Mouse (Mus musculus): ENCODE results near the gene Uqcc2.

The Uqcc2 gene

DNA sequence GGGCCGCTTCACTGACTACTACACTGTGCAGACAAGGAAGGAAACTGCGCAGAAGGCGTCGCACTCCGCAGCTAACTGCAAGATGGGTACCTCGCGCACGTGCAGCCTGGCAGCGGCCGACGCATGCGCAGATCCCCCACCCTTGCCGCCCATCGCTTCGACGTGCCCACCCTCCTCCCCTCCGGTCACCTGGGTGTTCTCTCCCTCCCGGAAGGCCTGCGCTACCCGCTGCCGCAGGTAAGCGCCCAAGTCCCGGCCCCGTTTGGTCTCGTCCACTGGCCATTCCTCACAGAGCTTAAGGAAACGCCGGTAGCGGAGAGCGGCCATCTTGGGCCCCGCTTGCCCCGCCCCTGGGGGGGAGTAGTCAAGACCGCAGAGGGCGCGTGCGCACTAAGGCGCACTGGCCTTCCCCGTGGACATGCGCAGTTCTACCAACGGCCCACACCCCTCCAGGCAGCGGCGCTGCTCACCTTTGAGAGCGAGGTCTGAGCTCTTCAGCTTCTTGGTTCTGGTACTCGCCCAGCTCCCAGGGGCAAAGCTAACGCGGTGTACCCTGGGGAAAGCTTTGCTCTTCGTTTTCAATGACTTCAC is at the start of gene Uqcc2:
Uqcc2 (minus strand) TSS at position 366 of the 591 bp plus-strand sequence.
- peak; percentile 98 for DNase-seq (ENCODE audit: low read depth, low spot score)

DNA sequence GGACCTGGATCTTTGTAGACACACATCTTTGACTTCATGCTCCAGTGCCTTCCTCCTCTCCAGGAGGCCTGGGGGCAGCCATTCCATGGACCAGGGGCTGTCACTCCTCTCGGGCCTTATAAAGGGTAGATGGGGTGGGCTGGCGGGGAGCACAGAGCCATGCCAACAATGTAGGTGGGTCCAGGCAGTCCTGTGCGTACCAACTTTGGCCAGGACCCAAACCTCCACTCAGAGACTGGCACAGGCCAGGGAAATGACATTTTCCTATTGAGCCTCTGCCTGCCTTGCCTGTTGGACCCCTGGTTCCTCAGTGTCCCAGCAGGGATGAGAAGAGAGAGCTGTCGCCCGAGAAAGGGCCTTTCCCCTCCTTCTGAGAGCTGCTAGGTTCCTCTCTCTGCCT is 48.7 kb upstream of the Uqcc2 start:
- DNase-seq (ENCODE audit: low read depth, low spot score), result no peak

DNA sequence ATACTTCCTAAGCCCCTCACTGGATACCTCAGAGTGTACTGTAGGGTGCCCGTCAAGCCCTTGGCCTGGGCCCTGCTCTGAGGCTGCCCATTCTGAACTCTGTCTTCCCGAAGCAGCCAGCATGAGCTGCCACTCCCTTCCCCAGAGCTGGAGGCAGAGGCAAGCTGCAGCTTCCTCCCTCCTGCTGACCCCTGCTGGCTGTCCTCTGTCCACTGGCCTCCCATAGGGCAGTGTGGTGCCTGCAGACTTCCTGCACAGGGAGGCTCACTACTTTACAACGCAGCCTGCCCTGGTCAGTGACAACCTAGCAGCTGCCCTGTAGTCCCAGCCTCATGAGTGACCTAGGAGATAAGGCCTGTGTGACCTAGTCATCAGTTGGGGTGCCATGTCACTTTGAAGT is 48.0 kb upstream of the Uqcc2 start:
- no peak for DNase-seq (ENCODE audit: low read depth, low spot score)

DNA sequence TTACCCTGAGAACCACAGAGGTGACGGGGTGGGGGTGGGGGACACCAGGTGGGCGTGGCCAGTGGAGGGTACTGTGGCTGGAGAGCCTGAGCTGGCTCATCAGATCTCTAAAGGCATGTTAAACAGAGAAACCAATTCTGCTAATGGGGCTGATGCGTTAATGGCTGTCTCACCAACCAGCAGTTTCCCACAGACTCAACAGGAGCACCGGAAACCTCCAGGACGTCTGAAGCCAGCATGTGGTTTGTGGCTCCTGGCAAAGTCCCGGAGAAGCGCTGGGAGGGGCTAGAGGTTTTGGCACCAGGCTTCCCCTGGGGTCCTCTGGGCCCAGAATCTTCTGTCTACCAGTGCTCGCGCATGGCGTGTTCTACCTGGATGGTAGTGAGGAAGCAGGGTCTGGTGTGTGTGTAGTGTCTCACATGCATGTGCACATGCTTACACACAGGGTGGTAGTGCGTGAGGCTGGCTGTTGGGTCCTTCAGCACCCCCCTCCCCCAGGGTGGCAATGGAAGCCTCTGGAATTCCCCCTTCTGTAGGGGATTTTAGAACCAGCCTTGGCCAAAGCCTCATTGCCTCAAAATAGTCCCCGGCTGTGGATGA is 46.1 kb upstream of the Uqcc2 start:
- DNase-seq (ENCODE audit: low read depth, low spot score), result no peak

DNA sequence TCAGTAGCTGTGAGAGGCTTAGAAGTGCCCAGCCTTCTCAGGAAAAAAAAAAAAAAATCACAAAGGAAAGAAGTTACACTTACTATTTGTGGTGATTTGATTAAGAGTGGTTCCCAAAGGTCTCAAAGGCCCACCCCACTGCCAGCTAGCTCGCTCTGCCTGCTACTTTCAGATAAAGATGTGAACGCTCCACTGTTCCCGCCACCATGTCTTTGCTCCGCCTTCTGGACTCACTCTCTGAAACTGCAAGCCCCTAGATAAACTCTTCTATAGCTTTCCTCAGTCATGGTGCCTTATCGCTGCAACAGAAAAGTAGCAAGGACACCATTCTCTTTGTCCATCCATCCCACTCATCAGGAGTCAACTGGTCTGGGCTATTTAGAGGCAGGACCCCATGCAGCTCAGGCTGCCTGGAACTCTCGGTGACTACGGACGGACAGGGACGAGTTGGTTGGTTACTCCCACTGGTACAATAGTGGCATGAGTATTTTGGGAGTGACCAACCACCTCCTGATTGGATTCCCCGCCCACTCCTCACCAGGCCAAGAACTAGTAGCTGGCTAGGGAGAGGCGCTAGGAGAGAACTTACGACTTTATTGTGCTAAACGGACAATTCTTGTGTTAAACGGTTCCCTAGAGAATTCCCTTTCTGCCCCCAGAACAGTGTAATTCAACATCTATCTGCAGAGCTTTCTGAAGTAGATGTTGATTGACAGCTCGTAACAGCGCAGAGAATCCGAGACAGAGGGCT is 44.9 kb upstream of the Uqcc2 start:
- DNase-seq (ENCODE audit: low read depth, low spot score), result no peak

DNA sequence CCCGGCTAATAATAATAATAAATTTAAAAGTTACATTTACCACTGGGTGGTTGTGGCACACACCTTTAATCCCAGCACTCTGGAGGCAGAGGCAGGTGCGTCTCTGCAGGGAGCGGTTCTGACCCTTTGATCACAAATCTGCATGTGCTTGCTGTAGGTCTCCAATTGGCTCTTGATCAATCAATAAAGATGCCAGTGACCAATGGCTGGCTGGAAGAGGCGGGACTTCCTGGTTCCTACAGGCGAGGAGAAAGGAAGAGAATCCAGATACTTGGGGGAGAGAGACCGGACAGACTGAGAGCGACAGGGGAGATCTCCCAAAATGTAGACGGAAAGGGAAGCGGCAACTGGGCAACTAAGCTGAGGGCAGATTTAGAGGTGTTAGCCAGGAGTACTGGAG is 44.3 kb upstream of the Uqcc2 start:
- no peak for DNase-seq (ENCODE audit: low read depth, low spot score)

DNA sequence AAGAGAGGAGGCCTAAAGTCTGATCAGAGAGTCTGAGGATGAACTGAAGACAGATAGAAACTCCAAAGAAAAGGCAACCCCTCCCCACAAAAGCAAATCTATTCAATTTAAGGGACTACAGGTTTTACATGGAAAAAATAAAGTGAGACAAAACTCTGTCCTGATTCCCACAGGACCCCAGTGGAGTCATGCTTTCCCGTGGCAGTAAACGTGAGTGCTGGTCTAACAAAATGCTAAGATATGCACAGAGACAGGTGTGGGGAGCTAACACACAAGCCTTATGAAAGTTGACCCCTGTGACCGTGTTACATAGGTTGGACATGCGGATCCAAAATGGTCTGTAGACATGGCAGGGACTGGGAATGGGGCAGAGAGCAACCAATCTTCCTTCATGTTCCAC is 43.0 kb upstream of the Uqcc2 start:
- no peak for DNase-seq (ENCODE audit: low read depth, low spot score)

DNA sequence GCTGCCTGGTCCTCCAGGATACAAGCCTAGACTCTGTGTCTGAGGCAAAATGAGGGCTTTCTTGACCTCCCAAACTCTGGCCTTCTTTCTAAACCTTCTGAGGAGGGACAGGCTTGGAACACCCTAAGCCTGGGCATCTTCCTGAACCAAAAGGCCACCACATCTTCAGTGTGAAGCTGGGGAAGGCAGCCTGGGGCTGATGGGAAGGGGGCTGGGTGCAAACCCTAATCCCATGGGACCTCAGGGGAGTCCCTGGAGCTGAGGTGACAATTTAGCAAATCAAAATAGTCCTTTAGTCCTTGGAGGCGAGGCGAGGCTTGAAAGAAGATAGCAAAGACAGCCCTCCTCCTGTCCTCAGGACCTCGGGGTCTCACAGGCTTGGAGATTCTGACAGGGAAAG is 42.6 kb upstream of the Uqcc2 start:
- DNase-seq (ENCODE audit: low read depth, low spot score), result no peak

DNA sequence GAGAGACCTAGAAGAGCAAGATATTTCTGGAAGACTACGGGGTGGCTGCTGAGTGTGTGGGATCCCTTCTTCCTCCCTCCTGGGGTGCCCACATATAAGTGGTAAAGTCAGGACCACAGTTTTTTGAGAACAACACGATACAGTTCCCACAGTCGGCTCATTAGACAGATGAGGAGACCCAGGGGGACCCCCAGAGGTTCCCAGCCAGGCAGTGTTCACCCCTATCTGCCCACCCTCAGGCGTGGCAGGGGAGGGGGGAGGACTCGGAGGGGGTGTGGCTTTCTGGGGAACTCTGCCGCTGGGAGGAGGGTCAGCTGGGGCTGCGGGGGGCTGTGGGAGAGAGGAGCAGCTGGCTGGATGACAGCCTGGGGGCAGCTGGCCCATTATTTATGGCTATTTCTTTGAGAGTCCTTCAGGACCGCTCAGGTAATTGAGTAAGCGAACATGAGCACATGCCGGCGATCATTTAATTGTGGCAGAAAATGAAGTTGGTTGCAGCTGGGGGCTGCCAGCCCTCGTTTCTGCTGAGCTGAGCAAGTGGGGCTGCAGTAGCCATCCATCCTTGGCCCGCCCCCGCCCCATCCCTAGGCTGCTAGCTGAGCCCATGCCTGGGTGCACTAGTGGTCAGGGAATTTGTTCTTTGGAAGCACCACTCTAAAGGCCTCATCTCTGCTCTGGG is 41.6 kb upstream of the Uqcc2 start:
- DNase-seq (ENCODE audit: low read depth, low spot score), result no peak

DNA sequence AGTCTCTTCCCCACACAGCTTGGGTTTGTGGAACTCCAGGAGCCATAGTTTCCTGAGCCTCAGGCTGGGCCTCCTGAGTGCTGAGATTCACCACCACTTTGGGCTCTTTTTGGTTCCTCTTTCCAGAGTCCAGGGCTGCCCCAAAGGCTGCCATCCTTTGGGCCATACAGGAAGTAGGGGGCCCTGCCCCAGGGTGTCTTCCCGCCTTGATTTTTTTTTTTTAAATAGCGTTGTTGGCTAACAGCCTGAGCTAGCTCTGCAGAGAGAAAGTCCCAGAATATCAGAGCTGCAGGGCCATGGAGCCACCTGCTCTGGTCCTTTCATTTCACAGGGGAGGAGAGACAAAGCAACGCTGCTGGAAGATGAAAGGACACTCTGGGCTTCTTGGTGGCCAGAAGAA is 40.0 kb upstream of the Uqcc2 start:
- DNase-seq (ENCODE audit: low read depth, low spot score), result no peak

DNA sequence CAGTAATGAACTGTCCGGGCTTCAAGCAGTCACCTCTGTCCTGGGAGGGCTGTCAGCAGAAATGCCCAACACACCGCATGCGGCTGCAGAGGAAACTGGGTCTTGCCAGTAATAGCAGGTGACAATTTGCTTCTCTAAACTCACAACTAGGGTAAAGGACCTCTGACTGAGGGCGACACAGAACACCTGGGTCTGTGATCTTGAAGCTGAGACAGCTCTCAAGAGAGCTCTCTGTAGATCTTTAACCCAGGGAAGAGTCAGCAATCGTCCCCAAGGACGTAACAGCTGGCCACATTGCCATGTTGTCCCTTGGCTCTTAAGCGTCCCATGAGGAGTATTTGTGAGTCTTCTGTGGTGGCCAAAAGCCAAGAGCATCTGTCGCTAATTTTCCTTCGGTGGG is 38.7 kb upstream of the Uqcc2 start:
- DNase-seq (ENCODE audit: low read depth, low spot score), result no peak

DNA sequence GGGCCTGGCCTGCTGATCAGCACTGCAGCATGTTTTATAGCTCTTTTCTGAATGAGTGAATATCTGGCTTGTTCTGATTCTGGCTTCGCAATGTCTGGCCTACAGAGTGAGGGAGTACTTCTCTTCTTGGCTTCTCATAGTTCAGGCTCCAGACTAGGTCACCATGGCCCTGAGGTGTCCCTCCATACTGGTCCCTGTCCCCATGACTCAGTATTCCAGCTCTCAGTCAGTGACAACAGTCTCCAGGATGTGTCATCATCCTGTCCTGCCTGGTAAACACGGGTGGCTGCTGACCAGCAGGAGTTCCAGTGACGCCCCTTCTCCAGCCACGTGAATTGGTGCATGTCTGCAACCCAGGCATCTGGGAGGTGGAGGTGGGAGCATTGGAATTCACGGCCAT is 37.4 kb upstream of the Uqcc2 start:
- no peak for DNase-seq (ENCODE audit: low read depth, low spot score)

DNA sequence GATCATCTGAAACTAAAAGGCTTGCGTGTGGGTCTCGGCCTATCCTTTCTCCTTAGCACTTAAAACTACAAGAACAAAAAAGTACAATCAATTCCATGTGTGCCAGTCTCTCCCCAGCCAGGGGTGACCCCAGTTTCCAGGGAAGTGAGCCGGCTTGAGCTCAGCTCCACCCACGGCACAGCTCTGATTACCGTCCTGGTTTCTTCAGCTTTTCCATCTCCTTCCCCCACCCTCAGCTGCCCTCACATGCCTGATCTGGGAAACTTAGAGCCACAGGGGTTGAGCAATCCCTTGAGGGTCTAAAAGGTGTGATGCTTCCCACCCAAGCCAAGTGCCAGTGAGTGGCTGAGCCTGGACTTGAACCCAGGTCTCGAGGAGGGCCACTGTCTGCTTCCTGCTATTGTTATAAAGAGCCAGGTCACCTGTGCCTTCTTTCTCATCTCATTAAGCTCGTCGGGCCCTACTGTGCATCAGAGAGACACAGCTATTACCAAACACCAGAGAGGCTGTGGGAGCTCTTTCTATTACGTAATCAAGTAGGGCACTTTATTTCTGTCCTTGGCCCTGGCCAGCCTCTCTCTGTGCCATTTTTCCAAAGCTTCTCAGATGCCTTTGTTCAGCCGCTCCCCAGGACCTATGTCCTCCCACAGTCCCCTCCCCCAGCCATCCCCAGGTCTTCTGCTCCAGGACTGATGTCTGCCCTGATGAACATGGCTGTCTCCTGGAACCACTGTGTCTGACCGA is 36.4 kb upstream of the Uqcc2 start:
- no peak for DNase-seq (ENCODE audit: low read depth, low spot score)

DNA sequence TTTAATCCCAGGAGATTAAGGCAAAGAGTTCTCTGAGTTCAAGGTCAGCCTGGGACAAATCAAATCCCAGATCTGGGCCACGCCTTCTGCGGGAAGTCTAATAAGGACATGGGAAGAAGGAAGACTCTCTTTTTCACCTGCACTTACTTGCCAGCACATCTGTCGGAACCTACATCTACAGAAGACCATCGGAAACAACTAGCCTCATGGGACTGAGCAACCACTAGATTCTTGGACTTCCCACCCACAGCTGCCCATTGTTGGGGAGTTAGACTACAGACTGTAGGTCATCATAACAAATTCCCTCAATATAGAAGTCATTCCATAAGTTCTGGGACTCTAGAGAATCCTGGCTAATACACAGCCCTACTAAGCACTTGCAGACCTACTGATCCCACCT is 34.9 kb upstream of the Uqcc2 start:
- no peak for DNase-seq (ENCODE audit: low read depth, low spot score)

DNA sequence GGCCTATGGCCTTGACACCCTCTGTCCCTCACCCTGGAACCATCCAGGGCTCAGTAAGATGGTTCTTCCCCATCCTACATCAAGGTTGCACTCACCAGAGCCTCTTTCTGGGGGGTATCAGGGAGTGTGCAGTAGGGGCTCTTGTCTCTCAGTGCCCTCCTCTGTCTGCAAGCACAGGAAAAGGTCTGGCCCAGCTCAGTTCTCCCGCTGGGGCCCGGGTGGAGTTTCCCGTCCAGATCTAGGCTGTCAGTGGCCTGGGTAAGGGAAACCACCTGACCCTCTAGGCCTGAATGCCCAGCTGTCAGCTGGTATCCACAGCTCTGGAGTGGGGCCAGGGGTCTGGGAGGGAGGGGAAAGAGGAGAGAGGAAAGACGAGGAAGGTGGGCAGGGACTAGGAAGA is 33.8 kb upstream of the Uqcc2 start, which contains the start of gene Ip6k3:
Ip6k3 (minus strand) TSS at position 251 of the 400 bp plus-strand sequence.
- DNase-seq (ENCODE audit: low read depth, low spot score), result no peak

DNA sequence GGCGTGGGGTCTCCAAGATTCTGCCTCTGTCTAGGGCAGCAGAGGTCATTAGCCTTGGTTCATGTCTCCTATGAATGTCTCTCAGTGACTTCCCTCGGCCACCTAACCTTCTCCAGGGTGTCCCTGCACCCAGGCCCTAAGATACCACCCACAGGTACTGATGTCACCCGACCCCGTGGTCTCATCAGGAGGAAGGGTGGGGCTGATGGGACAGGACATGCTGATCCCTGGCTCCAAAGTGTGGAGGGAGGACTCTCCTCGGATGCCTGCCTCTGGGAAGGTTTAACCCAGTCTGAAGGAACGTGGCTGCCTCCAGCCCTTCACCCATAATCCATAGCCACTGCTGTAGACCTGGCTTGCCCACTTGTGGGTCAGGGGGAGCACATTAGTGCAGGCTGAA is 33.2 kb upstream of the Uqcc2 start:
- DNase-seq (ENCODE audit: low read depth, low spot score), result no peak

DNA sequence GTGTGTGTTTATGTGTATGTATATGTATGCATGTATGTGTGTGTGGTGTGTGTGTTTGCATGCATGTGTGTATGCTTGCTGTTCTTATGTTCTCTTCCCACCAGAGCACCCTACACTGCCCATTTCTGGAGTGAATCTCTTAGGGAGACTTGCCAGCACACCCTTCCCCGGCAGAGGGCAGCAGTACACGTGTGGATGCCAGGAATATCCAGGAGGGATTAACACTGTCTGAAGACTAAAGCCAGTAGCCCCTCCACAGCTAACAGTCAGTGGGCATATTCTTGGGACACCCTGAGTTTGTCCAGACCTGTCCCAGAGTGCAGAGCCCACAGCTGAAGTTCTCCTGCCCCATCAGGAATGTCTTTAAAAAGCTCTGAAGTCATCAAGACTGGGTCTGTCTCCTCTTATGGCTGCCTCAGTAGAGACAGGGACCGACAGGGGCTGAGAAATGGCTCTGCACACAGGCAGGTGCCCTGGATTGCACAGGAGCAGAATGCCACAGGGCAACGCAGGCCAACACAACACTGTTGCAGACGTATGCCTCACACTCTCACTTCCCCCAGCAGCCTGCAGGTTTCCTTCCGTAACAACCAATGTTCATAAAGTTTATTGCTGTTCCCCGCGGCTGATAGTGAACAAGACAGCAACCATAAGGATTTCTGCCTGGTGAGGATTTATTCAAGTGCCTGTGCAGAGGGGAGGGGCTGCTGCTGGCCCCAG is 31.5 kb upstream of the Uqcc2 start:
- peak; percentile 74 for DNase-seq (ENCODE audit: low read depth, low spot score)

DNA sequence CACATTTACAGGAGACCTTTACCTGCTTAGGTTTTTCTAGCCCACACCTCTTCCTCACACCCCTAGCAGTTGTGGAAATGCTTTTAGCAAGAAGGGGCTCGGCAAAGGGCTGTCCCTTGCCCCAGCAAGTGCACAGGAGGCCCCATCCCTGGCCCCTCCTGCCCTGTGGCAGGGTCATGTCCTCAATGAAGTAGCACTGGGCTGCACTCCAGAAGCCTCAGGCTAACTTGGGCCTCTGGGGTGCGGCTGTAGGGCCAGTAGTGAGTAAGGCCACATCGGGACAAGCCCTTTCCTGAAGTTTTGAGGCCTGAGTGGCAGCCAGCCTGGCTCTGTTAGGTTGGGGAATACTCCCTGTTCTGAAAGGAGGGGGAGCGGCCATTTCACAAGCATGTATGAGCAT is 27.2 kb upstream of the Uqcc2 start:
- DNase-seq (ENCODE audit: low read depth, low spot score), result no peak

DNA sequence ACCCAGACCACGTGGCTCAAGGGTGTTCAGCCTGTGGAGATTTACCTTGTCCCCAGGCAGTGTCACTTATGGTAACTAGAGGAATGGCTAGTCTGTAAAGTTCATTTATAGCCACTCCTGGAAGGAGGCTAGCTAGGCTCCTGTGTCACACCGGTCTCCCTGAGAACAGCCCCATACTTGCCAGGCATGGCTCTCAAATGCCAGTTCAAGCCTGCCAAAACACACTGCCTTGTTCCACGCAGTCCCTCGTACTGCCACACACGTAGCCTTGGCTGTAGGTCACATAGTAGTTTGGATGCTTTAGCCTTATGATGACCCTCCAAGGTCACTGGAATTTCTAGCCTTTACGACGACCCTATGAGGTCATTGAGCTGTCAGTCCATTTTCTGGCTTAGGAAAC is 25.5 kb upstream of the Uqcc2 start:
- DNase-seq (ENCODE audit: low read depth, low spot score), result no peak

DNA sequence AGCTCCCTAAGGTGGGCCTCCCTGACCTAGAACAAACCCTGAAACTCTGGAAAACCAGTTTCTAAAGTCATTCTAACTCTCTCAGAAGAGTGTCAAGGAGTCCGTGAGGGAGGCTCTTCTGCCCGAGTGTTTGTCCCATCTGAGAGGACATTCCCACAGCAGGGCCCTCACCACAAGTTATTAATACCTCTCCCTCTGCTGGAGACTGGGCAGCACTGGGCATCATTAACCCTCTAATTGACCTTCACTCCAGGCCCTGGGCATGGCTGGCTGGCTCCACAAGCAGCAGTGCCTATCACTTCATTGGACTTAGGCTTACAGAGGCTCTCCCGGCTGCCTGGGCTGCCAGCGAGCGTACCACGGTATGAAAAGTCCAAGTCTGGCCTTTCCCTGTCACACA is 24.7 kb upstream of the Uqcc2 start:
- DNase-seq (ENCODE audit: low read depth, low spot score), result no peak

DNA sequence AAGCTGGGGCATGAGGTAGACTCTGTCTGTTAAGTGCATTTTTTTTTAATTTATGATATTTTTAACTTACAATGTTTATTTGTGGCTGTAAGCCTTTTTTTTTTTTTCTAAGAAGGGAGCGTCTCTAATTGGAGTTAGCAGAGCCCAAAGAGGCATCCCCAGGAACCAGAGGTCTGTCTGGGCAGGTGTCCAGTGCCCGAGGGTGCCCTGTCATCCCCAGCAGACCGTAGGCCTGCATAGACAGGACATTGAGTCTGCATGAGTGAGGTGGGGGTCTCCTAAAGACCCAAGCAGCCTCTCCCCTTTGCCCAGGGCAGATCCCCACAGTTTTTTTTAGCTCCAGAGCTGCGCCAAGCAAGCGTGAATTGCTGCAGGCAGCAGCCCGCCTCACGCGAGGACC is 22.0 kb upstream of the Uqcc2 start:
- no peak for DNase-seq (ENCODE audit: low read depth, low spot score)

Measured in retina, postnatal 7 days (tissue).